Mouse (Mus musculus) lung, embryonic 16.5 days (tissue): ENCODE measurements around the gene Plekhh2. TPM values are rescaled to one million over a fixed set of nuclear protein-coding genes. Genes with fewer than 3 reads are reported as not detected.
"Not testable (repeated sequence)": the region's sequence is repeated elsewhere in the genome, so short reads cannot be mapped to it uniquely, and the experiment has no call there.

Experiments
- ATAC-seq: fragments of 200-750 bp; cut with Nextera tagmentation; 2 replicates; pipeline ENCODE4 v1.8.0; 2017; ENCODE audit warnings: low read depth, mild to moderate bottlenecking, moderate library complexity
- H3K27ac ChIP-seq: fragments of 300-500 bp; sonication (generic); 2 replicates; pipeline ENCODE4 v1.5.1; 2014; ENCODE audit warnings: mild to moderate bottlenecking, control low read depth, low read length
- H3K27me3 ChIP-seq: fragments of 300-500 bp; sonication (generic); 2 replicates; pipeline ENCODE4 v1.6.1; 2014; ENCODE audit warnings: low read depth, low read length, mixed read lengths; ENCODE audit not compliant: control insufficient read depth, insufficient read depth
- H3K36me3 ChIP-seq: fragments of 300-500 bp; sonication (generic); 2 replicates; pipeline ENCODE4 v1.6.1; 2014; ENCODE audit warnings: low read length; ENCODE audit not compliant: control insufficient read depth, insufficient read depth
- H3K4me1 ChIP-seq: fragments of 300-500 bp; sonication (generic); replicated peaks from 2 replicates; pipeline ENCODE4 v1.6.1; 2014; ENCODE audit warnings: low read length, mixed read lengths; ENCODE audit not compliant: control insufficient read depth, insufficient read depth
- H3K4me2 ChIP-seq: fragments of 300-500 bp; sonication (generic); 2 replicates; pipeline ENCODE4 v1.6.1; 2014; ENCODE audit warnings: low read depth, low read length, control low read depth
- H3K4me3 ChIP-seq: fragments of 300-500 bp; sonication (generic); 2 replicates; pipeline ENCODE4 v1.5.1; 2014; ENCODE audit warnings: mild to moderate bottlenecking, low read length, control low read depth
- H3K9ac ChIP-seq: fragments of 300-500 bp; sonication (generic); 2 replicates; pipeline ENCODE4 v1.6.1; 2014; ENCODE audit warnings: low read length, control low read depth
- H3K9me3 ChIP-seq: fragments of 300-500 bp; sonication (generic); 2 replicates; pipeline ENCODE4 v1.6.1; 2016; ENCODE audit warnings: low read length; ENCODE audit not compliant: control insufficient read depth
- WGBS: fragments of 180-500 bp; shearing (Covaris S2); extraction: QIAGEN DNeasy Blood & Tissue Kit; methylation state at CpG from one replicate; pipeline ENCODE4 v1.1.7; 2014; 5-methylcytosine and 5-hydroxymethylcytosine counted together
- polyA plus RNA-seq: library from polyadenylated mRNA; unstranded; fragments of >200 nt; fragmentation: Nextera tagmentation; extraction: Ambion mirVana; gene quantifications from 2 replicates; pipeline ENCODE4 v1.2.1, GENCODE M21; 2015

Plekhh2 gene
- polyA plus RNA-seq, 1 experiment from 2014 or later: 10.5 TPM

DNA sequence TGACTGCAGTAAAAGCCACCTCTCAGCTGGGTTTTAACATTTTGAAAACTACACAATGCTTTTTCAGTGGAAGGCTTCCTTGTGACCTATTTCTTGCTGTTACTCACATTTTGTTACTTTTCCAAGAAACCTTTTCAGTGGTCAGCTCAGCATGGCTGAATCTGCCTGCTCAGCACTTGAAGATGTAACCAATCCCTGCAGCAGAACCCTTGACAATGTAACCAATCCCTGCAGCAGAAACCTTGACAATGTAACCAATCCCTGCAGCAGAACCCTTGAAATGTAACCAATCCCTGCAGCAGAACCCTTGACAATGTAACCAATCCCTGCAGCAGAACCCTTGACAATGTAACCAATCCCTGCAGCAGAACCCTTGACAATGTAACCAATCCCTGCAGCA, 52.6 kb downstream of the Plekhh2 start:
- H3K4me3 ChIP-seq, H3K9ac ChIP-seq, ATAC-seq, H3K4me2 ChIP-seq, H3K9me3 ChIP-seq, H3K4me1 ChIP-seq, H3K27ac ChIP-seq, H3K27me3 ChIP-seq: not testable (repeated sequence)
- peaks cover 17% of the 10 kb centered on the region for H3K36me3 ChIP-seq

DNA sequence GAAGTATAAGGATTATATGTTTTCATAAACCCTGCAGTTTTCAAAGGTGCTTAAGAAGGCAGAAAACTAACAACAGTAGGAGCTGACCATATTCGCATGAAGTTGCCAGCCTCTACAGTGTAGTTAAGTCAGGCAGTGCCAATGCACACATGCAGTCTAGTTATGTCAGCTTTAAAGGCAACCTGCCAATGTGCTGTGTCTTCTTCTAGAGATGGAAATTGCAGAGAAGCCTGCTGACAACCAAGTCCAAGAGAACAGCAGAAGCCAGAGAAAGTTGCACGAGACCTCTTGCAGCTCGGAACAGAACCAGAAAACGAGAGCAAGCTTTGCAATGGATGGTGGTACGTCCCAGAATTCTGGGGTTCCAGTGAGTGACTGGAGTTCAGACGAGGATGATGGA, 54.1 kb downstream of the Plekhh2 start:
- no peaks in the 10 kb centered on the region for H3K4me1 ChIP-seq
- no peak overlapping the region for H3K27ac ChIP-seq
- no peak overlapping the region for H3K4me3 ChIP-seq
- H3K4me2 ChIP-seq: no peak overlapping the region
- peaks cover 17% of the 10 kb centered on the region for H3K36me3 ChIP-seq
- no peak overlapping the region for H3K9ac ChIP-seq
- no peaks in the 10 kb centered on the region for H3K27me3 ChIP-seq
- no peak for ATAC-seq
- H3K9me3 ChIP-seq: no peaks in the 10 kb centered on the region
- 95% methylated on average over 6 of the region's 6 CpGs for WGBS

DNA sequence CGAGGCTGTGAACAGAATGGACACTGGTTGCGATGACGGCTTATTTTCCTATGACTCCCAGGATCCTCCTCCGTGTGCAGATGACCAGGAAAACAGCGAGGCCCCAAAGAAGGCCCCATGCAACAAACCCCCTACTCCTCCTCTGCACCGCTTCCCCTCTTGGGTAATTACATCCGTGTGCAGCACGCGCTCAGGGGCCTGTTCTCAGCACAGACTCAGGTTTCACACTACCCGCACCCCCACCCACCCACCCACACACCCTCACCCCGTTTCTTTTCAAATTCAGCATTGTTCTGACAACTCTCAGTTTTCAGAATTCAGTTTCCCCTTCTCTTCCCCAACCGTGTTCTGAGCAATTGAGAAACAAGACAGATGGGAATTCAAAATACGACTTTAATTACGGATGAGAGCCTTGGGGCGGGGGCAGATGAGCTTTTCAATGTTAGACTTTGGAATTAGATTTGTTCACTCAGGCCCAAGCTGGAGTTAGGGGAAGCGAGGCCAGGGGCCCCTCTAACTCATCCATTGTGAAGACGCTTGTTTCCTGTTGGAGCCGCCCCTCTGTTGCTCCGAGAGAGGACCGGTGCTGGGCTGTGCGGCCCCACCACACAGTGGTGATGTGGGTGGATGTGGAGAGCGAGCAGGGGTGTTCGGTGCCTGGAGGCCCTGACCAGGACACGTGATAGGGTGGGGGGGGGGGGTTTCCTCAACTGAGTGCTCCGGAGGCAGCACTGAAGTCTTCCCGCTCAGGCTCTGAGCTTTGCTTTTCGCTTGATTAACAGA, 55.3 kb downstream of the Plekhh2 start:
- no peak overlapping the region for H3K4me3 ChIP-seq
- peaks cover 14% of the 10 kb centered on the region for H3K36me3 ChIP-seq
- H3K27me3 ChIP-seq: no peaks in the 10 kb centered on the region
- H3K27ac ChIP-seq: no peak overlapping the region
- no peaks in the 10 kb centered on the region for H3K4me1 ChIP-seq
- WGBS: 63% methylated on average over 27 of the region's 27 CpGs
- H3K9me3 ChIP-seq: no peaks in the 10 kb centered on the region
- peak; percentile 23; the same call in 1 of the 2 replicates for ATAC-seq
- H3K4me2 ChIP-seq: no peak overlapping the region
- no peak overlapping the region for H3K9ac ChIP-seq

DNA sequence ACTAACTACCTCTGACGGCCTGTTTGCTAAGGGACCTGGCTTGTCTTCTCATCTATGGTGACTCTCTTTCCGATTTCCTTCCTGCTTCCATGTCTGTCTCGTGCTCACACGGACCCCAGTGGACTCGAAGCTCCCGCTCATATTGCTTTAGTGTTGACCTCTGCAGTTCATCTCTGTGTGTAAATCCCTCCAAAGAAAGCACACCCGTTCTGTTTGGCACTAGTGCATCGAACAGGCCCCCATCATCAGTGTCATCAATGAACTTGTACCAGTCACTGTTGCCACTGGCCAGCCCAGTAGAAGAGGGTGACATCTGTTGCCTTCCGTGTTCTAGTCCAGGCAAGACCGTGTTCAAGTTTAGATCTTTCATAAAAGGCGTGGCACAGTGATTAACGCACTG, 57.1 kb downstream of the Plekhh2 start:
- Histone ChIP-seq H3K9me3 (no peaks in the 10 kb centered on the region), H3K9ac (no peak overlapping the region), H3K27ac (no peak overlapping the region), H3K4me3 (no peak overlapping the region), H3K27me3 (no peaks in the 10 kb centered on the region), H3K4me1 (no peaks in the 10 kb centered on the region), H3K36me3 (peaks cover 12% of the 10 kb centered on the region), H3K4me2 (no peak overlapping the region)
- whole genome bisulfite sequencing: 90% methylated on average over 12 of the region's 12 CpGs
- no peak for ATAC-seq

DNA sequence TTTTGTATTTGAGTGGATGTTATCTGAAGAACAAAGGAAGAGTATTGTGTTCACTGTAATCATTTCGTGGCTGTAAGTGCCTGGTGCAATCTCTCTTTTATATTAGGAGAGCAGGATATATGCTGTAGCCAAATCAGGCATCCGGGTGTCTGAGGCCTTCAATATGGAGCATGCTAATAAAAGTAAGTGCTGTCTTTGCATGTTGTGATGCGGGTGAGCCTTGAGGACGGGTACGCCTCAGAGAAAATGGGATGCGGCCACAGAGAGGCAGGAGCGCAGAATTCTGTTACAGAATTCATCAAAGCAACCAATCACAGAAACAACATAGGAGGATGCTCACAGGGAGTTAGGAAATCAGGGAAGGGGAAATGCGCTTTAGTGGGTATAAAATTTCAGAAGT, 58.1 kb downstream of the Plekhh2 start:
- no peak for ATAC-seq

DNA sequence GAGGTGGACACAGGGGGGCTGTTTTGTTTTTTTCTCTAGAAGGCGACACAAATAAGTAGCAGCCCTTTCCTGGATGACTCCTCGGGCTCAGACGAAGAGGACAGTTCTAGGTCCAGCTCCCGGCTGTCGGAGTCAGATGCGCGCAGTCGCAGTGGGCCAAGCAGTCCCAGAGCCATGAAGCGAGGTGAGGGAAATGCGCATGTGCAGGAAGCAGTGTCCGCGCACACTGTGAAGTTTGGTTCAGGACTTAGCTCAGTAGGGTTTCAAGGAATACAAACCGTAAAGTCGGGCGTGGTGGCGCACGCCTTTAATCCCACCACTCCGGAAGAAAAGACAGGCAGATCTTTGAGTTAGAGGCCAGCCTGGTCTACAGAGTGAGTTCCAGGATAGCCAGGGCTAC, 59.9 kb downstream of the Plekhh2 start:
- Histone ChIP-seq H3K36me3 (peaks cover 5% of the 10 kb centered on the region; the same call in 1 of the 2 replicates), H3K27ac (no peak overlapping the region), H3K27me3 (no peaks in the 10 kb centered on the region), H3K4me1 (no peaks in the 10 kb centered on the region), H3K4me3 (no peak overlapping the region), H3K9me3 (no peaks in the 10 kb centered on the region), H3K4me2 (no peak overlapping the region), H3K9ac (no peak overlapping the region)
- WGBS: 87% methylated on average over 18 of the region's 18 CpGs
- no peak for ATAC-seq

More for the DNA sequence above, 58.1 kb downstream of the Plekhh2 start:
- Histone ChIP-seq H3K36me3 (peaks cover 6% of the 10 kb centered on the region), H3K9me3 (no peaks in the 10 kb centered on the region), H3K27me3 (no peaks in the 10 kb centered on the region), H3K27ac (no peak overlapping the region), H3K4me1 (no peaks in the 10 kb centered on the region), H3K9ac (no peak overlapping the region), H3K4me2 (no peak overlapping the region), H3K4me3 (no peak overlapping the region)
- 82% methylated on average over 8 of the region's 8 CpGs for WGBS

DNA sequence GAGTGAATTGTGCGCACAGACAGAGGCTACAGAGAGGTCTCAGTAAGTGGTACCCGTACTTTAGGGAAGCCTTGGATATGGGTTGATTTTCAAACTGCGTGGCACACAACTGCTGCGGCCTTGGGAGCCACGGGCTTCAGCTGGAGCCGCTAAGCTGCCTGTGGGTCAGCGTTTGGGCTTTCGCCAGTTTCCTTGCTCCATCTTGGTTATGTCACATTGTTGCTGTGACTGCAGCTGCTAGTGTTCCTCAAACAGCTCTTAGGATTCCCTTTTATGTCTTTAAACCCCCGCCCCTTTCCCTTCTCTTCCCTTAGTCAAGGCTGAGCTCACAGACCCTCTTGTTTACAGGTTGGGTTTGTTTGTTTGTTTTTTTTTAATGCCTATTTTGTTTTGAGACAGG, 61.6 kb downstream of the Plekhh2 start:
- Histone ChIP-seq H3K9ac (no peak overlapping the region), H3K27me3 (no peaks in the 10 kb centered on the region), H3K4me2 (no peak overlapping the region), H3K4me1 (no peaks in the 10 kb centered on the region), H3K4me3 (no peak overlapping the region), H3K27ac (no peak overlapping the region), H3K36me3 (peaks cover 11% of the 10 kb centered on the region), H3K9me3 (no peaks in the 10 kb centered on the region)
- 79% methylated on average over 9 of the region's 9 CpGs for WGBS
- no peak for ATAC-seq

DNA sequence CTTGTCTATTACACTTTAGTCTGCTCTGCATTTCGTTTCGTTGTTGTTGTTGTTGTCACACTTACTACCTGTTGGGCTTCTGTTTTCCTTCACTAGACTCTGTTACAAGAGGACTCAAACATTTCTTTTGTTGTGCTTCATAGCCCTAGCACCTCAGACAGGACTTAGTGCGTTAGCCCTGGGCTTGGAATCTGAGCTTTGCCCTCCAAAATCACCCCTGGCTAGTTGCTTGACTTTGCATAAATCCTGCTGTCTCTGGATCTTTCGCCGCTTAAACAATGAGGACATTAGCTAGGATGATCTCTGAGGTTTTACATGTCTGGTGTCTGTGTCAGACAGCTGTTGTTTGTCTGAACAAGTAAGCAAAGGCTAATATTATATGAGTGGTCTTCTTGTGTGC, 62.2 kb downstream of the Plekhh2 start:
- Histone ChIP-seq H3K9me3 (no peaks in the 10 kb centered on the region), H3K27me3 (no peaks in the 10 kb centered on the region), H3K27ac (no peak overlapping the region), H3K4me2 (no peak overlapping the region), H3K36me3 (peaks cover 11% of the 10 kb centered on the region), H3K9ac (no peak overlapping the region), H3K4me1 (no peaks in the 10 kb centered on the region), H3K4me3 (no peak overlapping the region)
- 76% methylated on average over 5 of the region's 5 CpGs for WGBS
- ATAC-seq: no peak

DNA sequence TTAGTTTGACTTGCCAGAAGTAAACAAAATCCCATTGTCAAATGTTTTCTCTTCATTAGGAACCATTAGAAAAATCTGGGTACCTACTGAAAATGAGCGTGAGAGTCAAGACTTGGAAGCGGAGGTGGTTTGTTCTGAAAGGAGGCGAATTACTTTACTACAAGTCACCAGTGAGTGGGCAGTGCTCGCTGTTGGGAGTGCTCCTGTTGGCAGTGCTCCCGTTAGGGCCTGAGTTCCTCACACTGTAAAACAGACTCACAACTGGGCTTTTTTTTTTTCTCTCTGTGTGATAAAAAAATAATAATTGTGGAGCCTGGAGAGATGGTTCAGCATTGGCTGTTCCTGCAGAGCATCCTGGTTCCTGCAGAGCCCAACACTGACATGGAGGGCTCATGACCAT, 63.4 kb downstream of the Plekhh2 start:
- H3K4me3 ChIP-seq: no peak overlapping the region
- 85% methylated on average over 5 of the region's 5 CpGs for WGBS
- no peak overlapping the region for H3K4me2 ChIP-seq
- ATAC-seq: no peak
- no peaks in the 10 kb centered on the region for H3K27me3 ChIP-seq
- H3K9ac ChIP-seq: no peak overlapping the region
- no peak overlapping the region for H3K27ac ChIP-seq
- peaks cover 11% of the 10 kb centered on the region for H3K36me3 ChIP-seq
- H3K4me1 ChIP-seq: no peaks in the 10 kb centered on the region
- H3K9me3 ChIP-seq: no peaks in the 10 kb centered on the region
